Mouse (Mus musculus): ENCODE results near the gene Olfr1160. TPM values are rescaled to one million over a fixed set of nuclear protein-coding genes. Genes with fewer than 3 reads are reported as not detected.
"Not testable (repeated sequence)": the region's sequence is repeated elsewhere in the genome, so short reads cannot be mapped to it uniquely, and the experiment has no call there.

Olfr1160 gene
- polyA plus RNA-seq (2015; fragmentation: Nextera tagmentation; extraction: Ambion mirVana) = not detected in 2 replicates

DNA sequence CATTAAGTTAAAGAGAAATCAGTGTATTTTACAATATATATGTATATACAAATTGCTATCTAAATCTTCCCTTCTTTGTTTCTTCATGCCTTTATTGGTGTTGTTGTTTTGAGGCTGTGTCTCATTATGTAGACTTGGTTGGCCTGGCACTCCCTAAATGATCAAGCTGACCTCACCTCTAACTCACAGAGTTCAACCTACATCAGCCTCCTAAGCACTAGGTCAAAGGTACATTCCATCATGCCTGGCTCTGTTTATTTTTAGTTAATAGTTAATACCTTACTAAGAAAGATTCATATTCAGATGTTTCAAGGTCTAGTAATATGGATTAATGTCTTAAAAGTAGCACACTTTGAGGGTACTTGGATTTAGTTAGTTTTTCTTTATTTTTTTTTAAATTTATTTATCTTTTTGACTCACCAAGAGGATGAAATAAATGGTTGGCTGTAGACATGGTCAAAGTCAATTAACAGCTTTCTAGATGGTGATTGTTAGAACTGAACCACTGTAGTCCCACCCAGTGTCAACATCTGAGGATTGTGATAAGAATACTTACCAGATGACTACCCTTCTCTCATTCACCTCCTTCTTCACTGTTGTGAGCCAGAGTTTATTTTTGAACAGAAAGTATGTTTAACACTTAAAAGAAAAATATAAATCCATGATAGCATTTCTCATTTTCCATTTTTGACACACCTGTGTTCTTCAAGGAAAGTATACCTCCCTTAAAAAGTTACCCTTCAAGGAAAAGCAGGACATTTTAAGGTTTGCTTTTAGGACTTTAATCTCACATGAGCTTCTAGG lies at the start of gene Olfr1160:
TSS of gene Olfr1160 (minus strand) at position 754 of the 804 bp plus-strand sequence.
- H3K27ac ChIP-seq (ENCODE audit: low read depth) = peak within 1 kb of the TSS; percentile 45
- no peak within 1 kb of the TSS for H3K4me3 ChIP-seq (ENCODE audit: low read depth, low read length)
- no peaks in the 10 kb centered on the region for H3K9me3 ChIP-seq (ENCODE audit: low read length)
- ATAC-seq = peak; percentile 99
- H3K27me3 ChIP-seq (ENCODE audit: insufficient read depth, low read length) = no peaks in the 10 kb centered on the region
- no peak for TF ChIP-seq CTCF (IDR thresholded peaks at IDR 0.05; ENCODE audit: low read depth)
- TF ChIP-seq EP300 (IDR thresholded peaks at IDR 0.05; ENCODE audit: low read depth) = no peak
- no peaks in the 10 kb centered on the region for H3K4me1 ChIP-seq (ENCODE audit: insufficient read depth)
- DNase-seq = no peak
- no peak within 1 kb of the TSS for H3K9ac ChIP-seq (replicated peaks)
- H3K4me2 ChIP-seq (ENCODE audit: low read depth, low read length) = no peak within 1 kb of the TSS
- H3K36me3 ChIP-seq (replicated peaks; ENCODE audit: insufficient read depth, low read length) = no peaks in the 10 kb centered on the region

DNA sequence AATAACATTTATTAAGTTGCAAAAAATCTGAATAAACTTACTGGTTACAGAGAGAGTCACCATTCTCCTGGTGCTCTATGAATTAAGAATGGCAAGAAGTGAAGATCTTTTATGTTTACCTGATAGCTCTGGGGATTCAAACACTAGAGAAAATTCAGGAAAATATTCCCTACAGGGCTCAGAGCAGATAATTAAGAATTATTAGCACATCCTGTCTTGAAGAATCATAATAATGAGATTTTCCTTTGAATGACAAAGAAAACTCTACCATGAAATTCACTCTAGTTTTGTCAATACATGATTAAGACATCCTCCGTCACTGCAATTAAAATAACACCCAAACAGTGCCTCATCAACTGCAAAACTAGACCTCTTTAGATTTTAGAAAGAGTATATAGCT lies 43.0 kb upstream of the Olfr1160 start, which contains the start of gene Olfr1162:
TSS of gene Olfr1162 (minus strand) at position 101 of the 400 bp plus-strand sequence.
- DNase-seq = no peak
- TF ChIP-seq EP300 (IDR thresholded peaks at IDR 0.05; ENCODE audit: low read depth) (no peak), CTCF (IDR thresholded peaks at IDR 0.05; ENCODE audit: low read depth) (no peak)
- Histone ChIP-seq H3K4me2 (ENCODE audit: low read depth, low read length) (no peak within 1 kb of the TSS), H3K27me3 (ENCODE audit: insufficient read depth, low read length) (no peaks in the 10 kb centered on the region), H3K36me3 (replicated peaks; ENCODE audit: insufficient read depth, low read length) (no peaks in the 10 kb centered on the region), H3K4me3 (ENCODE audit: low read depth, low read length) (no peak within 1 kb of the TSS), H3K27ac (ENCODE audit: low read depth) (no peak within 1 kb of the TSS), H3K9me3 (ENCODE audit: low read length) (no peaks in the 10 kb centered on the region), H3K4me1 (ENCODE audit: insufficient read depth) (no peaks in the 10 kb centered on the region), H3K9ac (replicated peaks) (no peak within 1 kb of the TSS)
- 76% methylated on average over 1 of the region's 1 CpGs for WGBS (ENCODE audit: insufficient replicate concordance)
- ATAC-seq = no peak

DNA sequence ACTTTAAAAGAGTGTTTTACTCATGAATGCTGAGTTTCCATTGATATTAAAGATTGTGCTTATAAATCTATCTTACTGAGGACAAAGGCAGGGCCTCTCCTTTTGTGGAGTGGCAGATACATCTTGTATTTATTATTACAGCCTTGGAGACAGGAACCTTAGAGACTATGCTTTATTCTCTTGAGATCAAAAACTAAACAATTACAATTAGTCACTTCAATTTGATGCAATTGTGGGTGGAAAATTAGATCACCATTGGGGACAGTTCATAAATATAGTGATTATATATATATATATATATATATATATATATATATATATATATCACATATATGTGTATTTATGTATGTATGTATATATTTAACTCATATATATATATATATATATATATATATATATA lies 29.5 kb upstream of the Olfr1160 start, which contains the start of gene Olfr73:
TSS of gene Olfr73 (minus strand) at position 101 of the 400 bp plus-strand sequence.
- no peaks in the 10 kb centered on the region for H3K36me3 ChIP-seq (replicated peaks; ENCODE audit: insufficient read depth, low read length)
- no peak for DNase-seq
- no peak within 1 kb of the TSS for H3K4me3 ChIP-seq (ENCODE audit: low read depth, low read length)
- no peak within 1 kb of the TSS for H3K27ac ChIP-seq (ENCODE audit: low read depth)
- H3K9me3 ChIP-seq (ENCODE audit: low read length) = no peaks in the 10 kb centered on the region
- H3K27me3 ChIP-seq (ENCODE audit: insufficient read depth, low read length) = no peaks in the 10 kb centered on the region
- ATAC-seq = no peak
- no peaks in the 10 kb centered on the region for H3K4me1 ChIP-seq (ENCODE audit: insufficient read depth)
- no peak within 1 kb of the TSS for H3K4me2 ChIP-seq (ENCODE audit: low read depth, low read length)
- no peak within 1 kb of the TSS for H3K9ac ChIP-seq (replicated peaks)
- TF ChIP-seq EP300 (IDR thresholded peaks at IDR 0.05; ENCODE audit: low read depth) (no peak), CTCF (IDR thresholded peaks at IDR 0.05; ENCODE audit: low read depth) (no peak)

DNA sequence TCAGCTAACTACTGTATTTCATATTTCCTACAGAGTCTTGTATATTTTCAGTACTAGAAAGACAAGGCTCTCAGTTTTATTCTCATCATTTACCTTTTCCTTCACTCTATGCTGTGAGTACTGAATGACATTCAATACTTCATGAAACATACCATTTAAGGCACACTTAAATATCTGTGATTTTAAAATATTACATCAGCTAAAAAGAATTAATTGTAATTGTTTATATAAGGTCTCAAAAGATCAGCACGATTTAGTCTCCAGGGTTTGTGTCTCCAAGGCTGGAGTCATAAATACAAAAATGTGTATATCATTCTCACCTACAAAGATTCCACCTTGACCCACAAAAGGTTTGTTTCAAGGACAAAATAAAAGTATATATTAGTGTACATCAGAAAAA lies 14.4 kb upstream of the Olfr1160 start, which contains the start of gene Olfr1161:
TSS of gene Olfr1161 (plus strand) at position 301 of the 400 bp plus-strand sequence.
- H3K27ac ChIP-seq (ENCODE audit: low read depth); ATAC-seq: not testable (repeated sequence)

DNA sequence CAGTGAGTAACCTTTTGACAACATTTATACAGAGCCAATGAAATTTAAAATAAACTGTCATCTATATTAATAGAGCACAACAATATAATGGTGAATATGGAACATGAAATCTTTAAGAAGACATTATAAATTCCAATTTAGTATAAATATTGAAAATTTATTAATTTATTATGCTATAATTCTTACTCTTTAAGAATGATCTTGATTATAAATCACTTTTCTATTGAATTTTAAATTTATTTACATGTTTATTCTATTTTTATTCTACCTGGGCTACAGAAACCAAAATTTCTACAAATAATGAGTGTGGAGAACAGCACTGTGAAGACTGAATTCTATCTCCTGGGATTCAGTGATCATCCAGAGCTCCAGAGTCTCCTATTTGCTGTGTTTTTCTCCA lies 18.3 kb downstream of the Olfr1160 start, which contains the start of gene Olfr1158:
TSS of gene Olfr1158 (plus strand) at position 301 of the 400 bp plus-strand sequence.
- Histone ChIP-seq H3K9ac (replicated peaks) (no peak within 1 kb of the TSS), H3K9me3 (ENCODE audit: low read length) (no peaks in the 10 kb centered on the region)
- TF ChIP-seq CTCF (IDR thresholded peaks at IDR 0.05; ENCODE audit: low read depth) (no peak), EP300 (IDR thresholded peaks at IDR 0.05; ENCODE audit: low read depth) (no peak)

More for the DNA sequence above, 14.4 kb upstream of the Olfr1160 start, which contains the start of gene Olfr1161:
- not testable (repeated sequence) for H3K27me3 ChIP-seq (ENCODE audit: insufficient read depth, low read length); H3K36me3 ChIP-seq (replicated peaks; ENCODE audit: insufficient read depth, low read length); H3K4me2 ChIP-seq (ENCODE audit: low read depth, low read length); H3K9ac ChIP-seq (replicated peaks); H3K9me3 ChIP-seq (ENCODE audit: low read length); DNase-seq; H3K4me1 ChIP-seq (ENCODE audit: insufficient read depth); H3K4me3 ChIP-seq (ENCODE audit: low read depth, low read length)
- WGBS (ENCODE audit: insufficient replicate concordance) = 67% methylated on average over 1 of the region's 1 CpGs

DNA sequence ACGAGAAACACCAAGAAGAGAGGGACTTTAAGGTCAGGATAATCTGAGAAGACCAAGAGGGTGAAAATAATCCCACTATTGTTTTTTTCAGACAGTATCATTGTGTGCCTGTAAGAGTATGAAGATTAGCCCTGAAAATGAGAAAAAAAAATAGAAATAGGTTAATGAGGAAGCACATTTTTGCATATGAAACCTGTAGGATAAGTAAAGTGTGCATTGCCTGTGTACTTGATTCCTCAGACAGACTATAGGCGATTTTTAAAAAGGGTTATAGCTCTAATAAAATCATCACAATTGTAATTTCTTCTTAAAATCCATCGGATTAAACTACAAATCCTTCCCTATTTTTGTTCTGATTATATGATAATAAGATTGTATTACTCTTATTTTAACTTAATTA lies 33.5 kb downstream of the Olfr1160 start, which contains the start of gene Olfr74:
TSS of gene Olfr74 (minus strand) at position 101 of the 400 bp plus-strand sequence.
- H3K4me1 ChIP-seq (ENCODE audit: insufficient read depth) = no peaks in the 10 kb centered on the region
- ATAC-seq (no peak), DNase-seq (no peak)
- H3K36me3 ChIP-seq (replicated peaks; ENCODE audit: insufficient read depth, low read length) = no peaks in the 10 kb centered on the region
- H3K4me2 ChIP-seq (ENCODE audit: low read depth, low read length) = no peak within 1 kb of the TSS
- no peak for TF ChIP-seq CTCF (IDR thresholded peaks at IDR 0.05; ENCODE audit: low read depth)
- TF ChIP-seq EP300 (IDR thresholded peaks at IDR 0.05; ENCODE audit: low read depth) = no peak
- H3K27me3 ChIP-seq (ENCODE audit: insufficient read depth, low read length) = no peaks in the 10 kb centered on the region
- no peaks in the 10 kb centered on the region for H3K9me3 ChIP-seq (ENCODE audit: low read length)
- 64% methylated on average over 3 of the region's 3 CpGs for WGBS (ENCODE audit: insufficient replicate concordance)
- no peak within 1 kb of the TSS for H3K4me3 ChIP-seq (ENCODE audit: low read depth, low read length)
- no peak within 1 kb of the TSS for H3K27ac ChIP-seq (ENCODE audit: low read depth)
- no peak within 1 kb of the TSS for H3K9ac ChIP-seq (replicated peaks)

More for the DNA sequence above, 18.3 kb downstream of the Olfr1160 start, which contains the start of gene Olfr1158:
- Histone ChIP-seq H3K27ac (ENCODE audit: low read depth) (no peak within 1 kb of the TSS), H3K4me3 (ENCODE audit: low read depth, low read length) (no peak within 1 kb of the TSS), H3K4me1 (ENCODE audit: insufficient read depth) (no peaks in the 10 kb centered on the region), H3K27me3 (ENCODE audit: insufficient read depth, low read length) (no peaks in the 10 kb centered on the region), H3K36me3 (replicated peaks; ENCODE audit: insufficient read depth, low read length) (no peaks in the 10 kb centered on the region), H3K4me2 (ENCODE audit: low read depth, low read length) (no peak within 1 kb of the TSS)
- no peak for ATAC-seq
- no peak for DNase-seq

Measured in liver, postnatal 0 days (tissue).